Mouse (Mus musculus) kidney, adult 2 months (tissue): Measurements from ENCODE around the gene Msi1.

Source experiments
- CTCF ChIP-seq: fragments of 200-500 bp; conservative IDR thresholded peaks from 2 replicates; pipeline ENCODE4 v1.5.1; 2011; ENCODE audit warnings: low read depth, mild to moderate bottlenecking, control low read depth, low read length, moderate library complexity, mixed read lengths; ENCODE audit not compliant: insufficient read depth, insufficient read length
- POLR2A ChIP-seq: fragments of 200-500 bp; IDR thresholded peaks from one replicate; pipeline ENCODE4 v1.6.1; 2011; ENCODE audit warnings: low read depth, low read length, control low read depth

GRCm38 (mm10) chr5:115491076-115491475 is 61.7 kb downstream of the Msi1 start:
- TF ChIP-seq CTCF (no peak), POLR2A (no peak)
